ENCODE assay signal across 8 mouse cellular contexts in the genomic region with DNA sequence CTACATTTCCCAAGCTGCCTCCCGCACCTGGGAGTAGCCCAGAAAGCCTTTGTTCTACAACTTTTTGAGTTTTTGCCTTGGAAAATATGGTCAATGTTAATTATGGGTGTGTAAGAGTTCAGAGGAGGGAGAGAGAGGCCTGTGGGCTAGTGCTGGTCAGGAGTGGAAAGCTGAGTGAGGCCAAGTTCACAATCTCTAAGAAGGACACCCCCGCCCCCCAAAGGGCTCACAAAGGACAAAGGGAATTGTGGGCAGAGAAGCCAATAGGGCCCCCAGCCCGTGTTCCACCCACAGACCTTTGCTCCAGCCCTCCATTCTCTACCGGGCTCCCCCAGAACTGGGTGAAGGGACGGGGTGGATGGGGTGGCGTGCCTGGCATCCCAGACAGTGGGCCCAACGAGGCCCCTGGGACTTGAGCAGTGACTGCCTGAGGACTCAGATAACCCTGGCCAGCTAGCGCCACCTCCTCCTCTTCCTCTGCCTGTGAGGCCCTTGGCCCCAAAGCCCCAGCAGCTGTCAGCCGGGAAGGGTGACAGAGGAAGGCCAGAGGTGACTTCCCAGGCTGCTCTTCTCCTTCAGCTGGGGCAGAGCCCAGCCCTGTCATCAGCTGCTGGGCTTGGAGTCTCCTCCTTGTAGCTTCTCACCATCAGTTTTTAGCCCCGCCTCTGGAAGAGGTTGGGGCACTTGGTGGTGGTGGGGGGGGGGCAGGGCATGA. TPM values are rescaled to one million over a fixed set of nuclear protein-coding genes. Genes with fewer than 3 reads are reported as not detected.
DNase-seq lines count a peak whose midpoint lies in the region; ATAC-seq and TF ChIP-seq lines count a peak whose summit lies in the region.

No protein-coding gene starts in this region.

- no peak overlapping the region for H3K9ac ChIP-seq in forebrain, embryonic 11.5 days (ENCODE audit: low read length)
- no peak overlapping the region for H3K9ac ChIP-seq in forebrain, postnatal 0 days
- H3K9ac ChIP-seq in embryonic facial prominence, embryonic 13.5 days, result 0 out of 2 replicates have a peak overlapping the region, but pooled peaks have one; percentile 7
- H3K9ac ChIP-seq in stomach, embryonic 16.5 days (ENCODE audit: low read length), result peak overlapping the region; percentile 27

- 0 out of 2 replicates have a peak overlapping the region, but pooled peaks have one; percentile 46 for H3K27ac ChIP-seq in forebrain, embryonic 11.5 days (ENCODE audit: low read depth, low read length)
- H3K27ac ChIP-seq in forebrain, postnatal 0 days (ENCODE audit: low read depth, low read length), result no peak overlapping the region
- H3K27ac ChIP-seq in embryonic facial prominence, embryonic 13.5 days, result peak overlapping the region; percentile 91
- H3K27ac ChIP-seq in stomach, embryonic 16.5 days (ENCODE audit: low read length), result peak overlapping the region; percentile 98

- DNase-seq in forebrain, embryonic 11.5 days (ENCODE audit: low spot score), result no peak
- no peak for DNase-seq in forebrain, postnatal 0 days
- DNase-seq in heart, postnatal 4 days, result peak; percentile 87
- DNase-seq in liver, result peak; percentile 63
- DNase-seq in spleen, postnatal 4 days (ENCODE audit: low spot score in 2 of 2), result no peak

- no peaks in the 10 kb centered on the region for H3K36me3 ChIP-seq in forebrain, embryonic 11.5 days (ENCODE audit: control insufficient read depth, insufficient read depth, low read length)
- no peaks in the 10 kb centered on the region for H3K36me3 ChIP-seq in forebrain, postnatal 0 days (ENCODE audit: insufficient read depth)
- H3K36me3 ChIP-seq in embryonic facial prominence, embryonic 13.5 days, result no peaks in the 10 kb centered on the region
- H3K36me3 ChIP-seq in stomach, embryonic 16.5 days (ENCODE audit: control insufficient read depth, insufficient read depth, low read length), result no peaks in the 10 kb centered on the region

- H3K4me3 ChIP-seq in forebrain, embryonic 11.5 days (ENCODE audit: low read depth, low read length), result no peak overlapping the region
- H3K4me3 ChIP-seq in forebrain, postnatal 0 days (ENCODE audit: low read depth, low read length), result no peak overlapping the region
- H3K4me3 ChIP-seq in embryonic facial prominence, embryonic 13.5 days, result no peak overlapping the region
- no peak overlapping the region for H3K4me3 ChIP-seq in stomach, embryonic 16.5 days (replicated peaks; ENCODE audit: low read length)

- H3K9me3 ChIP-seq in forebrain, embryonic 11.5 days (ENCODE audit: control insufficient read depth, low read length), result no peaks in the 10 kb centered on the region
- H3K9me3 ChIP-seq in forebrain, postnatal 0 days (ENCODE audit: low read length), result no peaks in the 10 kb centered on the region
- no peaks in the 10 kb centered on the region for H3K9me3 ChIP-seq in embryonic facial prominence, embryonic 13.5 days
- no peaks in the 10 kb centered on the region for H3K9me3 ChIP-seq in stomach, embryonic 16.5 days (replicated peaks; ENCODE audit: control insufficient read depth, low read length)

- peaks cover 36% of the 10 kb centered on the region for H3K4me1 ChIP-seq in forebrain, embryonic 11.5 days (replicated peaks; ENCODE audit: control insufficient read depth, insufficient read depth, low read length)
- H3K4me1 ChIP-seq in forebrain, postnatal 0 days (ENCODE audit: insufficient read depth), result no peaks in the 10 kb centered on the region
- H3K4me1 ChIP-seq in embryonic facial prominence, embryonic 13.5 days, result peaks cover 69% of the 10 kb centered on the region
- H3K4me1 ChIP-seq in stomach, embryonic 16.5 days (ENCODE audit: control insufficient read depth, insufficient read depth, low read length), result peaks cover 63% of the 10 kb centered on the region

- H3K4me2 ChIP-seq in forebrain, embryonic 11.5 days (ENCODE audit: low read depth, low read length, severe bottlenecking), result no peak overlapping the region
- H3K4me2 ChIP-seq in forebrain, postnatal 0 days (ENCODE audit: low read depth), result no peak overlapping the region
- peak overlapping the region; percentile 18; the same call in 1 of the 2 replicates for H3K4me2 ChIP-seq in embryonic facial prominence, embryonic 13.5 days
- H3K4me2 ChIP-seq in stomach, embryonic 16.5 days (ENCODE audit: low read depth, low read length), result peak overlapping the region; percentile 3; the same call in 1 of the 2 replicates

- WGBS in forebrain, embryonic 11.5 days, result 52% methylated on average over 10 of the region's 10 CpGs
- WGBS in forebrain, postnatal 0 days, result 51% methylated on average over 10 of the region's 10 CpGs
- WGBS in embryonic facial prominence, embryonic 13.5 days, result 54% methylated on average over 10 of the region's 10 CpGs
- WGBS in stomach, embryonic 16.5 days, result 34% methylated on average over 10 of the region's 10 CpGs

- no peaks in the 10 kb centered on the region for H3K27me3 ChIP-seq in forebrain, embryonic 11.5 days (ENCODE audit: control insufficient read depth, insufficient read depth, low read length)
- H3K27me3 ChIP-seq in forebrain, postnatal 0 days (ENCODE audit: insufficient read depth, low read length), result no peaks in the 10 kb centered on the region
- H3K27me3 ChIP-seq in embryonic facial prominence, embryonic 13.5 days, result no peaks in the 10 kb centered on the region
- no peaks in the 10 kb centered on the region for H3K27me3 ChIP-seq in stomach, embryonic 16.5 days (ENCODE audit: control insufficient read depth, insufficient read depth, low read length)

- ATAC-seq in forebrain, embryonic 11.5 days (replicated peaks; ENCODE audit: low FRiP score), result no peak
- ATAC-seq in forebrain, postnatal 0 days, result no peak
- no peak for ATAC-seq in embryonic facial prominence, embryonic 13.5 days (ENCODE audit: insufficient number of reproducible peaks, insufficient read depth, low FRiP score, low TSS enrichment, low read depth)
- peak; percentile 30 for ATAC-seq in stomach, embryonic 16.5 days (ENCODE audit: insufficient read depth, low FRiP score)
- no peak for ATAC-seq in monocyte, adult 5-6 weeks (replicated peaks; ENCODE audit: insufficient number of reproducible peaks, low FRiP score, low TSS enrichment, poor library complexity, severe bottlenecking)

- TF ChIP-seq CTCF in forebrain, postnatal 0 days (IDR thresholded peaks at IDR 0.05; ENCODE audit: low read depth), result no peak

RNA-seq across cellular contexts. Expression of a gene that starts 18.9 kb away (rescaled TPM):
- 21.0 and 21.3 TPM in 2 replicates for polyA plus RNA-seq in forebrain, embryonic 11.5 days (2014; fragmentation: Nextera tagmentation; extraction: Ambion mirVana)
- 13.8 and 22.6 TPM in 2 replicates for total RNA-seq in forebrain, postnatal 0 days (2014; rRNA removed)
- polyA plus RNA-seq in forebrain, postnatal 0 days (2015; fragmentation: Nextera tagmentation; extraction: Ambion mirVana), result 2.3 and 2.6 TPM in 2 replicates
- 28.2 and 30.0 TPM in 2 replicates for polyA plus RNA-seq in embryonic facial prominence, embryonic 13.5 days (2015; fragmentation: Nextera tagmentation; extraction: Ambion mirVana)
- 100 to 1,000 TPM; 467 to 506 TPM for total RNA-seq in heart, postnatal 4 days (2021)
- 29.5 and 31.7 TPM in 2 replicates for polyA plus RNA-seq in stomach, embryonic 16.5 days (2015; fragmentation: Nextera tagmentation; extraction: Ambion mirVana)
- under 0.01 TPM in 1 of 3 replicates, not detected in the others for total RNA-seq in monocyte, adult 5-6 weeks (2017)

RNA-seq across cellular contexts. Expression of a gene that starts 34.4 kb away (rescaled TPM):
- polyA plus RNA-seq in forebrain, embryonic 11.5 days (2014; fragmentation: Nextera tagmentation; extraction: Ambion mirVana), result not detected in 2 replicates
- not detected in 2 replicates for total RNA-seq in forebrain, postnatal 0 days (2014; rRNA removed)
- polyA plus RNA-seq in forebrain, postnatal 0 days (2015; fragmentation: Nextera tagmentation; extraction: Ambion mirVana), result not detected in 2 replicates
- not detected in 2 replicates for polyA plus RNA-seq in embryonic facial prominence, embryonic 13.5 days (2015; fragmentation: Nextera tagmentation; extraction: Ambion mirVana)
- total RNA-seq in heart, postnatal 4 days (2021), result not detected
- not detected in 2 replicates for polyA plus RNA-seq in stomach, embryonic 16.5 days (2015; fragmentation: Nextera tagmentation; extraction: Ambion mirVana)
- total RNA-seq in monocyte, adult 5-6 weeks (2017), result not detected in 3 replicates

RNA-seq across cellular contexts. Expression of a gene that starts 57.1 kb away (rescaled TPM):
- not detected in 2 replicates for polyA plus RNA-seq in forebrain, embryonic 11.5 days (2014; fragmentation: Nextera tagmentation; extraction: Ambion mirVana)
- not detected in 2 replicates for total RNA-seq in forebrain, postnatal 0 days (2014; rRNA removed)
- polyA plus RNA-seq in forebrain, postnatal 0 days (2015; fragmentation: Nextera tagmentation; extraction: Ambion mirVana), result not detected in 2 replicates
- polyA plus RNA-seq in embryonic facial prominence, embryonic 13.5 days (2015; fragmentation: Nextera tagmentation; extraction: Ambion mirVana), result 0.29 TPM in 1 of 2 replicates, not detected in the other
- not detected for total RNA-seq in heart, postnatal 4 days (2021)
- polyA plus RNA-seq in stomach, embryonic 16.5 days (2015; fragmentation: Nextera tagmentation; extraction: Ambion mirVana), result 406 and 529 TPM in 2 replicates
- total RNA-seq in monocyte, adult 5-6 weeks (2017), result not detected in 3 replicates

Comparison
In these comparisons a context has a peak if more than half of its experiments do, and no peak if none do; other contexts are left out.
1. DNase-seq: peak in heart, postnatal 4 days (single experiment) and liver (single experiment); none in forebrain, embryonic 11.5 days (single experiment), forebrain, postnatal 0 days (single experiment) and spleen, postnatal 4 days (0 of 2).
2. H3K4me2 ChIP-seq: peak in embryonic facial prominence, embryonic 13.5 days (single experiment) and stomach, embryonic 16.5 days (single experiment); none in forebrain, embryonic 11.5 days (single experiment) and forebrain, postnatal 0 days (single experiment).
3. H3K9ac ChIP-seq: peak in embryonic facial prominence, embryonic 13.5 days (single experiment) and stomach, embryonic 16.5 days (single experiment); none in forebrain, embryonic 11.5 days (single experiment) and forebrain, postnatal 0 days (single experiment).
4. RNA of a gene that starts 57.1 kb away (polyA plus RNA-seq): 406 to 529 TPM in stomach, embryonic 16.5 days; not detected in forebrain, embryonic 11.5 days, not detected in forebrain, postnatal 0 days and 0.29 TPM in embryonic facial prominence, embryonic 13.5 days; every median in the first group is over 100 times any median in the second.